Mouse (Mus musculus): ENCODE data around the gene Hist1h2af. TPM values are rescaled to one million over a fixed set of nuclear protein-coding genes. Genes with fewer than 3 reads are reported as not detected.
"Not testable (repeated sequence)": the region's sequence is repeated elsewhere in the genome, so short reads cannot be mapped to it uniquely, and the experiment has no call there.

The Hist1h2af gene
- polyA plus RNA-seq, 1 experiment: 98.1 TPM

DNA sequence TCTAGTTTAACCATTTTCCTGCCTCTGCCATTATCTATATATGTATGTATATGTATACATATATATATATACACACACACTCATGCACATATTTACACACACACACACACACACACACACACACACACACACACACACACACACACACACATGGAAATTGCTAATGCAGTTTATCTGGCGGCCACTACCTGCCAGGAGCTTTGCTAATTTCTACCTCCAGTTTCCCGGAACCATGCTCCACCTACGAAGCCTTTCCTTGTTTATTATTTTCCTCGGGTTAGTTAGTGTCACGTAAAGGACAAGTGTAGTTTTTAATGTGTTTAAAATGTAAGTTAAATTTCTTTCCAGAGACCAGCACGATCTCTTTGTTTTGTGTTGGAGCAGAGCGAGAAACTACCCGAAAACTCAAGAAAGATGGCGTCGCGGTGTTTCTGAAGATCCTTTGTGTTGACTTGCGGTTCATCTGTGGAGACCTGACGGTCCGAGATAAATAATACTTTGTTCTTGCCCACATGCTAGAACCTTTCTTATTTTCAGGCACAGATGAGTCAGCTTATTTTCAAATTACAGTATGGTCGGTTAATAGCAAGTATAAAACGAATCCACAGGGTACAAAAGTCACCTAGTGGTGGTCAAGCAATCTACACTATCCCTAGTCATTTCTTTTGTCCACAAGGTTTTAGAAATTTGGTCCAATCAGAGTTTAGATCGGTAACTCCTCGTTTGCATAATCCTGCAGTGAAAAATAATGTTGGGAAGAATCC is 29.2 kb downstream of the Hist1h2af start:
- peak overlapping the region; percentile 63 for H3ac ChIP-seq (ENCODE audit: control insufficient read depth, insufficient read length, low read depth)
- H3K27me3 ChIP-seq (ENCODE audit: control insufficient read depth, insufficient read depth, insufficient read length): no peaks in the 10 kb centered on the region
- H3K79me3 ChIP-seq (ENCODE audit: low read depth): no peaks in the 10 kb centered on the region
- H3K36me3 ChIP-seq (ENCODE audit: control insufficient read depth, insufficient read depth): no peaks in the 10 kb centered on the region
- no peaks in the 10 kb centered on the region for H3K79me2 ChIP-seq (ENCODE audit: control insufficient read depth, insufficient read depth)
- peak; percentile 3 for TF ChIP-seq CEBPB (IDR thresholded peaks at IDR 0.05; ENCODE audit: low read depth)
- TF ChIP-seq MYOG (IDR thresholded peaks at IDR 0.05; ENCODE audit: control insufficient read depth, extremely low read depth, insufficient read length): no peak
- H3K4me3 ChIP-seq (ENCODE audit: insufficient read depth, poor library complexity, severe bottlenecking): no peak overlapping the region

DNA sequence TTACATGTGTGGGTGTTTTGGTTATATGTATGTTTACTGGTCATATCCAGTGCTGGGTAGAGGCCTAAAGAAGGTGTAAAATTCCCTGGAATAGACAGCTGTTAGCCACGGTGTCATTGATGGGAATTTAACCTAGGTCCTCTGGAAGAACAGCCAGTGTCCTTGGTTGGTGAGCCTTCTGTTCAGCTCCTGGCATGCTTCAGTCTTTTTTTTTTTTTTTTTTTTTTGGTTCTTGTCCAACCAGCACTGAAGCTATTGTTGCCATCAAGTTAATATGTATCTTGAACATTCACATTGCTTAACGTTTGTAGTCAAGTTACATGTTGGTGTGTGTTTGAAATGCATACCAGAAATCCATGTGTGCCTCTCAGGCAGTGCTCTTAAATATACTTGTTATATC is 30.8 kb downstream of the Hist1h2af start:
- Histone ChIP-seq H3K4me3 (ENCODE audit: insufficient read depth, poor library complexity, severe bottlenecking) (no peak overlapping the region), H3ac (ENCODE audit: control insufficient read depth, insufficient read length, low read depth) (no peak overlapping the region), H3K79me2 (ENCODE audit: control insufficient read depth, insufficient read depth) (no peaks in the 10 kb centered on the region), H3K27me3 (ENCODE audit: control insufficient read depth, insufficient read depth, insufficient read length) (no peaks in the 10 kb centered on the region), H3K79me3 (ENCODE audit: low read depth) (no peaks in the 10 kb centered on the region), H3K36me3 (ENCODE audit: control insufficient read depth, insufficient read depth) (no peaks in the 10 kb centered on the region)
- TF ChIP-seq FOSL1 (IDR thresholded peaks at IDR 0.05; ENCODE audit: insufficient read depth, low read length, poor library complexity, severe bottlenecking) (no peak), CEBPB (IDR thresholded peaks at IDR 0.05; ENCODE audit: low read depth) (no peak), MAX (IDR thresholded peaks at IDR 0.05) (no peak), MYOG (IDR thresholded peaks at IDR 0.05; ENCODE audit: control insufficient read depth, extremely low read depth, insufficient read length) (no peak), CTCF (IDR thresholded peaks at IDR 0.05; ENCODE audit: control insufficient read depth, insufficient read depth, insufficient read length) (no peak), USF1 (IDR thresholded peaks at IDR 0.05; ENCODE audit: low read depth) (no peak), MYOD1 (IDR thresholded peaks at IDR 0.05; ENCODE audit: control insufficient read depth, insufficient read length, low read depth) (no peak)

DNA sequence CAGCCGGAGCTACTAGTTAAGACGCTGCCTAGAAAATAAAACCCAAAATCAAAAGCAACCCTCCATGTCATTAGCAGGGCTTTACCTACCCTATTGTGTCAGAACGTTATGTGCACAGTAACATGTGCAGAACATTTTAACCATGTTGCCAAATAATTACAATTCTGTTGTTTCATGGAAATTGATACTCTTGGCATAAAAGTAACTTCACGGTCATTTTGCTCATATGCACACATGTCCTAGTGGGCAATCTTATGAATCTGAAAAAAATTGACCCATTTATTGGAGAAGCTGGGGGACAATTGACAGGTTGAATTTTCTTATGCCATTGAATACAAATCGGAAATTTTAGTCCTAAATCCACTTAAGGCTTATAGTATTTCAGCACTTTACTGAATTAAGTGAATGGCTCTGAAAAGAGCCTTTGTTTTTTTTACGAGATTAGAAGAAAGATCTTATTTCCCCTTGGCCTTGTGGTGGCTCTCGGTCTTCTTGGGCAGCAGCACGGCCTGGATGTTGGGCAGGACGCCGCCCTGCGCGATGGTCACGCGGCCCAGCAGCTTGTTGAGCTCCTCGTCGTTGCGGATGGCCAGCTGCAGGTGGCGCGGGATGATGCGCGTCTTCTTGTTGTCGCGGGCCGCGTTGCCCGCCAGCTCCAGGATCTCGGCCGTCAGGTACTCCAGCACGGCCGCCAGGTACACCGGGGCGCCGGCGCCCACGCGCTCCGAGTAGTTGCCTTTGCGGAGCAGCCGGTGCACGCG is 36.7 kb downstream of the Hist1h2af start:
- not testable (repeated sequence) for H3K79me3 ChIP-seq (ENCODE audit: low read depth); H3K79me2 ChIP-seq (ENCODE audit: control insufficient read depth, insufficient read depth); H3K4me3 ChIP-seq (ENCODE audit: insufficient read depth, poor library complexity, severe bottlenecking); H3K27me3 ChIP-seq (ENCODE audit: control insufficient read depth, insufficient read depth, insufficient read length); H3K36me3 ChIP-seq (ENCODE audit: control insufficient read depth, insufficient read depth)
- peak overlapping the region; percentile 40 for H3ac ChIP-seq (ENCODE audit: control insufficient read depth, insufficient read length, low read depth)

DNA sequence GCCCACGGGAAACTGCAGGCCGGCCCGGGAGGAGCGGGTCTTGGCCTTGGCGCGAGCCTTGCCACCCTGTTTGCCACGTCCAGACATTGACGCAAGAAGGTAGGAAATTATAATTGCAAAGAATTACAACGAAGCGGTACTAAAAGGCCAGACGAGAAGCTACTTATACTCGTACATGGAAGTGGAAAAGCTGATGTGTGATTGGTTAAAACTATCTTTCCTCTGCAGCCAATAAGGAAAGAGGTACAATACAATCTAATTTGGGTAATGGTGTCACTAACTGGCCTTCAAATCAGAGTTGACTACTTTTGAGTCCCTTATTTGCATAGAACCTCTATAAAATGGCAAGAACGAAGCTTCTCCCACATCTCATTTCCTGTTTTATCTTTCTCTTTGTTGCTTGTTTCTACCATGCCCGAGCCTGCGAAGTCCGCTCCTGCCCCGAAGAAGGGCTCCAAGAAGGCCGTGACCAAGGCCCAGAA is 37.4 kb downstream of the Hist1h2af start, which contains the start of the genes Hist1h2ae and Hist1h2bg:
TSS of gene Hist1h2ae (minus strand) at position 199 of the 482 bp plus-strand sequence.
TSS of gene Hist1h2bg (plus strand) at position 375 of the 482 bp plus-strand sequence.
- H3K27me3 ChIP-seq (ENCODE audit: control insufficient read depth, insufficient read depth, insufficient read length): no peaks in the 10 kb centered on the region
- H3K36me3 ChIP-seq (ENCODE audit: control insufficient read depth, insufficient read depth): no peaks in the 10 kb centered on the region
- H3K4me3 ChIP-seq (ENCODE audit: insufficient read depth, poor library complexity, severe bottlenecking): peak within 1 kb of the TSS; percentile 27
- TF ChIP-seq USF1 (IDR thresholded peaks at IDR 0.05; ENCODE audit: low read depth) (no peak), CEBPB (IDR thresholded peaks at IDR 0.05; ENCODE audit: low read depth) (peak; percentile 64), CTCF (IDR thresholded peaks at IDR 0.05; ENCODE audit: control insufficient read depth, insufficient read depth, insufficient read length) (no peak)
- peak within 1 kb of the TSS; percentile 40 for H3ac ChIP-seq (ENCODE audit: control insufficient read depth, insufficient read length, low read depth)
- no peaks in the 10 kb centered on the region for H3K79me3 ChIP-seq (ENCODE audit: low read depth)
- no peaks in the 10 kb centered on the region for H3K79me2 ChIP-seq (ENCODE audit: control insufficient read depth, insufficient read depth)

DNA sequence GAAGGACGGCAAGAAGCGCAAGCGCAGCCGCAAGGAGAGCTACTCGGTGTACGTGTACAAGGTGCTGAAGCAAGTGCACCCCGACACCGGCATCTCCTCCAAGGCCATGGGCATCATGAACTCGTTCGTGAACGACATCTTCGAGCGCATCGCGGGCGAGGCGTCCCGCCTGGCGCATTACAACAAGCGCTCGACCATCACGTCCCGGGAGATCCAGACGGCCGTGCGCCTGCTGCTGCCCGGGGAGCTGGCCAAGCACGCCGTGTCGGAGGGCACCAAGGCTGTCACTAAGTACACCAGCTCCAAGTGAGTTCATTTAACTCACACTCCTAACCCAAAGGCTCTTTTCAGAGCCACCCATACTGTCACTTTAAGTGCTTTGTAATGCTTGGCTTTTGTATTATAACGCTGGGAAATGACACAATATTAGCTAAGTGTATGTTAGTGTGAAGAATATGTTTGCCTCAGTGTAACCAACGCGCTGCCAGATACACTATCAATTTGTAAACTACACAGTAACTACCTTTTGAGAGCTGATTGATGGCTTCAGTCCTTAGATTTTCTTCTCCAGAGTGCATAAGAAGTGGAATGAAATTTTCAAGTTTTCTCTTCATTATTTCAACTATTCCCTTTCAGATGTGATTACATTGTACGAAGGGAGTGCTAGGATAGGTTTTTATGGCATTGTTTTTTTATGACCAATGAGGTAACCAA is 38.0 kb downstream of the Hist1h2af start:
- not testable (repeated sequence) for H3K79me3 ChIP-seq (ENCODE audit: low read depth); H3K27me3 ChIP-seq (ENCODE audit: control insufficient read depth, insufficient read depth, insufficient read length); H3K79me2 ChIP-seq (ENCODE audit: control insufficient read depth, insufficient read depth); H3K36me3 ChIP-seq (ENCODE audit: control insufficient read depth, insufficient read depth)
- Histone ChIP-seq H3K4me3 (ENCODE audit: insufficient read depth, poor library complexity, severe bottlenecking) (peak overlapping the region; percentile 27), H3ac (ENCODE audit: control insufficient read depth, insufficient read length, low read depth) (peak overlapping the region; percentile 4)

Data from C2C12 (cell line).